Mouse (Mus musculus) kidney, postnatal 0 days (tissue): Measurements from ENCODE around the gene Clk2. TPM values are rescaled to one million over a fixed set of nuclear protein-coding genes. Genes with fewer than 3 reads are reported as not detected.
"Not testable (repeated sequence)": the region's sequence is repeated elsewhere in the genome, so short reads cannot be mapped to it uniquely, and the experiment has no call there.

Experiments used
- ATAC-seq: fragments of 200-750 bp; cut with Nextera tagmentation; replicated peaks from 2 replicates; pipeline ENCODE4 v1.8.0; 2017; ENCODE audit warnings: low read depth, moderate number of reproducible peaks, moderate TSS enrichment, moderate library complexity; ENCODE audit not compliant: low FRiP score
- DNase-seq: peaks from one replicate; pipeline ENCODE4 v3.0.0-alpha.2; 2016; ENCODE audit warnings: low spot score
- H3K27ac ChIP-seq: fragments of 300-500 bp; sonication (generic); 2 replicates; pipeline ENCODE4 v1.5.1; 2014; ENCODE audit warnings: mild to moderate bottlenecking
- H3K27me3 ChIP-seq: fragments of 300-500 bp; sonication (generic); 2 replicates; pipeline ENCODE4 v1.6.1; 2014; ENCODE audit warnings: low read length, mixed read lengths; ENCODE audit not compliant: insufficient read depth
- H3K36me3 ChIP-seq: fragments of 300-500 bp; sonication (generic); 2 replicates; pipeline ENCODE4 v1.6.1; 2014; ENCODE audit warnings: low read length, mixed read lengths; ENCODE audit not compliant: insufficient read depth
- H3K4me1 ChIP-seq: fragments of 300-500 bp; sonication (generic); replicated peaks from 2 replicates; pipeline ENCODE4 v1.6.1; 2014; ENCODE audit warnings: antibody characterized with exemption, low read length, mixed read lengths; ENCODE audit not compliant: insufficient read depth
- H3K4me2 ChIP-seq: fragments of 300-500 bp; sonication (generic); 2 replicates; pipeline ENCODE4 v1.6.1; 2014; ENCODE audit warnings: mild to moderate bottlenecking, low read length, moderate library complexity, mixed read lengths
- H3K4me3 ChIP-seq: fragments of 300-500 bp; sonication (generic); replicated peaks from 2 replicates; pipeline ENCODE4 v1.5.1; 2014; ENCODE audit warnings: low read depth, low read length
- H3K9ac ChIP-seq: fragments of 300-500 bp; sonication (generic); 2 replicates; pipeline ENCODE4 v1.6.1; 2014; ENCODE audit warnings: low read depth, low read length
- H3K9me3 ChIP-seq: fragments of 300-500 bp; sonication (generic); replicated peaks from 2 replicates; pipeline ENCODE4 v1.6.1; 2016; ENCODE audit warnings: low read length, inconsistent platforms, mixed read lengths
- CTCF ChIP-seq: IDR thresholded peaks from 2 replicates; pipeline ENCODE4 v1.5.1; 2016; ENCODE audit warnings: antibody characterized with exemption, low read depth, mild to moderate bottlenecking, moderate library complexity
- WGBS: fragments of 180-500 bp; shearing (Covaris S2); extraction: QIAGEN DNeasy Blood & Tissue Kit; methylation state at CpG from one replicate; pipeline ENCODE4 v1.1.7; 2014; 5-methylcytosine and 5-hydroxymethylcytosine counted together
- polyA plus RNA-seq: library from polyadenylated mRNA; unstranded; fragments of >200 nt; fragmentation: Nextera tagmentation; extraction: Ambion mirVana; gene quantifications from 2 replicates; pipeline ENCODE4 v1.2.1, GENCODE M21; 2015

The Clk2 gene
- polyA plus RNA-seq, 1 experiment from 2014 or later, result 18.8 TPM

DNA sequence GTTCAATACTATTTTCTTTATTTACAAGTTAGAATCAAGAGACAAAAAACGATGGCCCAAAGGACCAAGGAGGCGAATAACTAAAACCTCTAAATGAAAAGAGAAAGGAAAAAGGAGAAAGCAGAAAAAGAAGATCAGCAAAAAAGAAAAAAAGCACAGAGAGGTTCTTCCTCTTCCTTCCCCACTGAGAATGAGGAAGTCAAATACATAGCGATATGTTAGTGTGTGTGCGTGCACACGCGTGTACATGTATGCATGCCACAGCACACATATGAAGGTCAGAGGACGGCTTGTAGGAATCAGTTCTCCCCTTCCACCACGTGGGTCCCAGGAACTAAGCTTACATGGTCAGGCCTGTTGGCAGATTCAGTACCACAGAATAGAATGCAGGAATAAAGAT is 7.6 kb upstream of the Clk2 start:
- no peaks in the 10 kb centered on the region for H3K9me3 ChIP-seq
- no peaks in the 10 kb centered on the region for H3K27me3 ChIP-seq
- no peak overlapping the region for H3K4me3 ChIP-seq
- ATAC-seq (no peak), DNase-seq (no peak)
- H3K4me2 ChIP-seq, result no peak overlapping the region
- TF ChIP-seq CTCF, result no peak
- H3K27ac ChIP-seq, result no peak overlapping the region
- no peaks in the 10 kb centered on the region for H3K36me3 ChIP-seq
- H3K4me1 ChIP-seq, result peaks cover 8% of the 10 kb centered on the region; the same call in 1 of the 2 replicates
- H3K9ac ChIP-seq, result no peak overlapping the region
- WGBS, result 88% methylated on average over 8 of the region's 8 CpGs

DNA sequence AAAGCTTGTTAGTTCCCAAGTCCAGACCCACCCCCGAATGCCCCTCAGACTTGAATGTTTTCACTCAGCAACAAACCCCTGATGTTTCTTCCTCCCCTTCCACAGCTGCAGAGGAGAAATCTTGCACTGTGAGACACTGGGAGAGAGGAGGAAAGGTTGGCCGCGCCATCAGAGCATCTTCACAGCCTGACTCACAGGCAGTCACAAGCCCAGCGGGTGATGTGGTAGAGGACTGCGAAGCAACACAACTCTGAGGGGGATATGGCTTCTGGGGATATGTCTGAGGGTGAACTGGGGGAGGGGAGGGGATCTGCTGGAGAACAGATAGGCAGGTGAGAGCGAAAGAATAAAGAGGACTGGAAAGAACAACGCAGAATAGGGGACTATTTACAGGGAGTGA is 5.9 kb upstream of the Clk2 start:
- H3K4me3 ChIP-seq, result no peak overlapping the region
- no peak overlapping the region for H3K27ac ChIP-seq
- H3K9ac ChIP-seq, result no peak overlapping the region
- DNase-seq, result no peak
- H3K36me3 ChIP-seq, result no peaks in the 10 kb centered on the region
- no peaks in the 10 kb centered on the region for H3K27me3 ChIP-seq
- H3K4me2 ChIP-seq, result no peak overlapping the region
- peaks cover 8% of the 10 kb centered on the region; the same call in 1 of the 2 replicates for H3K4me1 ChIP-seq
- TF ChIP-seq CTCF, result no peak
- no peaks in the 10 kb centered on the region for H3K9me3 ChIP-seq
- no peak for ATAC-seq
- 13% methylated on average over 7 of the region's 7 CpGs for whole genome bisulfite sequencing

DNA sequence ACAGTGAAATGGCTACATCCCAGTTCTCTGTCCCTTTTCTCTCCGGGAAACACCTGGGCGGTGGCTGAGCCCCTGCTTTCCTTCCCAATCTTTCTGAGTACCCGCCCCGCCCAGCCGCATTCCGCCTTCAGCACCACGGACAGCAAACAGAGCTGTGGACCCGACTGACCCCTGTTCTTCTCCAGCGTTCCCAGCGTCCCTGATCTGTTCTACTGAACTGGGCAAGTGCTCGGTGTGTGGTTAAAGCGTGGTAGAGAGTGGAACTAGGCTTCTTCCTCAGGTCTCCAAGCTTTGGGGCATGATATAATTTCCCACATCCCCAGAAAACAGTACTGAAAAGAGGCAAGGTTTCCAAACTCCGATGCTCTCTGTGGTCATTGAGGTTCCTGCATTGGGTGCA is 5.4 kb upstream of the Clk2 start:
- peaks cover 11% of the 10 kb centered on the region; the same call in 1 of the 2 replicates for H3K4me1 ChIP-seq
- WGBS, result 3% methylated on average over 13 of the region's 13 CpGs
- peak; percentile 73 for DNase-seq
- H3K27ac ChIP-seq, result no peak overlapping the region
- H3K9me3 ChIP-seq, result no peaks in the 10 kb centered on the region
- ATAC-seq, result no peak
- peak overlapping the region; percentile 99 for H3K4me2 ChIP-seq
- no peaks in the 10 kb centered on the region for H3K36me3 ChIP-seq
- no peak for TF ChIP-seq CTCF
- no peak overlapping the region for H3K9ac ChIP-seq
- H3K4me3 ChIP-seq, result peak overlapping the region; percentile 53; the same call in 1 of the 2 replicates
- no peaks in the 10 kb centered on the region for H3K27me3 ChIP-seq

DNA sequence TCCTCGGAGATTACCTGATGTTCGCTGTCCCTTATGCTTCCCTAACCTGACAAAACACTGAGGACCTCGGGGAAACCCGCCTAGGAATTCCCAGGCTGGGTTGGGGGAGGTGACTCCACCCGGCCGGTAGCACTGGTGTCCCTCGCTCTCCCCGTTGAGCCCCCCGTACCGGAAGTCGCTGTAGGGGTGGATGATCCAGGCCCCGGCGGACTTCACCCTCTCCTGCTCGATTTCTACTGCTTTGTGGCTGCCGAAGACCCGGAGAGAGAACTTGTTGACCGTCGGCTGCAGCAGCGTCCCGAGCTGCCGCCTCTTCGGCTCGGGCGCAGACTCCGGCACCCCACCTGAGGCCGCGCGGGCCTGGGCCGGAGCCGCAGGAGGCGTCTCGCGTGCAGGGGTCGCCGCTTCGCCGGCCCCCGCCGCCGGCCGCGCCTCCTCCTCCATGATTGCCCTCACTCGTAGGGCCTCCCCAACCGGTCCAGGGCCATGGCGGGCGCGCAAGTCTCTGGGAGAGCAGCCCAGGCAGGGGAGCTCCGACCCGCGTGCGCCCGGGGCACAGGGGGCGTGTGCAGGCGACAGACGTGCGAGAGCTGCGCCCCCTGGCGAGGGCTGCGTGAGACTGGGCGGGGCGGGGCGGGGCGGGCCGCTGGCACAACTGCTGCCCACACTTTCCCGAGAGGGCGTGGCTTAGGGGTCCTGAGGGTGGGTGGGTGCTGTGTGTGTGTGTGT is 4.8 kb upstream of the Clk2 start, which contains the start of gene Hcn3:
Hcn3 (minus strand) TSS at position 581 of the 729 bp plus-strand sequence.
- peak; percentile 70 for ATAC-seq
- TF ChIP-seq CTCF, result peak; percentile 72

GRCm38 (mm10) chr3:89161207-89161606 is 3.4 kb upstream of the Clk2 start:
- H3K9me3 ChIP-seq, ATAC-seq, H3K4me3 ChIP-seq, H3K9ac ChIP-seq, H3K27me3 ChIP-seq, H3K27ac ChIP-seq, H3K4me2 ChIP-seq, H3K36me3 ChIP-seq, DNase-seq: not testable (repeated sequence)
- peaks cover 20% of the 10 kb centered on the region for H3K4me1 ChIP-seq

More for the DNA sequence above, 4.8 kb upstream of the Clk2 start, which contains the start of gene Hcn3:
- Histone ChIP-seq H3K4me2 (peak within 1 kb of the TSS; percentile 99), H3K9ac (peak within 1 kb of the TSS; percentile 50), H3K9me3 (no peaks in the 10 kb centered on the region), H3K36me3 (no peaks in the 10 kb centered on the region), H3K27me3 (no peaks in the 10 kb centered on the region), H3K4me3 (peak within 1 kb of the TSS; percentile 53), H3K27ac (no peak within 1 kb of the TSS), H3K4me1 (peaks cover 11% of the 10 kb centered on the region; the same call in 1 of the 2 replicates)
- under 1% methylated on average over 65 of the region's 66 CpGs for WGBS
- DNase-seq, result peak; percentile 76

DNA sequence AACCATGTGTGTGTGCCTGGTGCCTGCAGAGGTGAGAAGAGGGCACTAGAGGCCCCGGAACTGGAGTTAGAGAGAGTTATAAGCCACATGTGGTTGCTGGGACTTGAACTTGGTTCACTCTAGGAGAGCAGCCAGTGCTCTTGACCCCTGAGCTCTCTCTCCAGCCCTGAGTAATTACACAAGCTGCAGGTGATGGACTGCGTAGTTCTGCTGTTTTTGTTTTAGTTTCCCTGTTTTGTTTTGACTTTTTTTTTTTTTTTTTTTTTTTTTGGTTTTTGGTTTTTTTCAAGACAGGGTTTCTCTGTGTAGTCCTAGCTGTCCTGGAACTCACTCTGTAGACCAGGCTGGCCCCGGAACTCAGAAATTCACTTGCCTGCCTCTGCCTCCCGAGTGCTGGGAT is 2.8 kb upstream of the Clk2 start:
- DNase-seq (no peak), ATAC-seq (no peak)
- no peaks in the 10 kb centered on the region for H3K36me3 ChIP-seq
- no peak for TF ChIP-seq CTCF
- WGBS, result 72% methylated on average over 4 of the region's 4 CpGs
- H3K9ac ChIP-seq, result no peak overlapping the region
- H3K9me3 ChIP-seq, result no peaks in the 10 kb centered on the region
- H3K4me1 ChIP-seq, result peaks cover 21% of the 10 kb centered on the region
- H3K27me3 ChIP-seq, result no peaks in the 10 kb centered on the region
- H3K4me2 ChIP-seq, result no peak overlapping the region
- no peak overlapping the region for H3K4me3 ChIP-seq
- no peak overlapping the region for H3K27ac ChIP-seq
